Mouse (Mus musculus) heart, embryonic 13.5 days (tissue): ENCODE measurements around the gene Pigu. TPM values are rescaled to one million over a fixed set of nuclear protein-coding genes. Genes with fewer than 3 reads are reported as not detected.

ENCODE experiments used
- ATAC-seq: fragments of 200-750 bp; cut with Nextera tagmentation; 2 replicates; pipeline ENCODE4 v1.8.0; 2017; ENCODE audit warnings: moderate TSS enrichment; ENCODE audit not compliant: insufficient number of reproducible peaks, low FRiP score, low TSS enrichment; ENCODE audit errors: extremely low read depth
- H3K27ac ChIP-seq: fragments of 300-500 bp; sonication (generic); replicated peaks from 2 replicates; pipeline ENCODE4 v1.5.1; 2015; ENCODE audit warnings: moderate library complexity, mild to moderate bottlenecking, inconsistent platforms
- H3K27me3 ChIP-seq: fragments of 300-500 bp; sonication (generic); replicated peaks from 2 replicates; pipeline ENCODE4 v1.6.1; 2015; ENCODE audit warnings: mild to moderate bottlenecking, inconsistent platforms
- H3K36me3 ChIP-seq: fragments of 300-500 bp; sonication (generic); 2 replicates; pipeline ENCODE4 v1.6.1; 2015; ENCODE audit warnings: mild to moderate bottlenecking, inconsistent platforms
- H3K4me1 ChIP-seq: fragments of 300-500 bp; sonication (generic); 2 replicates; pipeline ENCODE4 v1.6.1; 2015; ENCODE audit warnings: inconsistent platforms
- H3K4me2 ChIP-seq: fragments of 300-500 bp; sonication (generic); 2 replicates; pipeline ENCODE4 v1.6.1; 2015; ENCODE audit warnings: inconsistent platforms, mild to moderate bottlenecking, moderate library complexity
- H3K4me3 ChIP-seq: fragments of 300-500 bp; sonication (generic); 2 replicates; pipeline ENCODE4 v1.5.1; 2015; ENCODE audit warnings: moderate library complexity, mild to moderate bottlenecking, inconsistent platforms
- H3K9ac ChIP-seq: fragments of 300-500 bp; sonication (generic); 2 replicates; pipeline ENCODE4 v1.6.1; 2015; ENCODE audit warnings: inconsistent platforms, mild to moderate bottlenecking, moderate library complexity
- H3K9me3 ChIP-seq: fragments of 300-500 bp; sonication (generic); 2 replicates; pipeline ENCODE4 v1.6.1; 2016; ENCODE audit warnings: inconsistent platforms
- WGBS: fragments of 180-500 bp; shearing (Covaris S2); methylation state at CpG from one replicate; pipeline ENCODE4 v1.1.7; 2015; ENCODE audit warnings: mixed read lengths; 5-methylcytosine and 5-hydroxymethylcytosine counted together
- polyA plus RNA-seq: library from polyadenylated mRNA; unstranded; fragments of >200 nt; fragmentation: Nextera tagmentation; extraction: Ambion mirVana; gene quantifications from 2 replicates; pipeline ENCODE4 v1.2.1, GENCODE M21; 2015

Pigu gene
- polyA plus RNA-seq, 1 experiment from 2014 or later, result 53.2 TPM

DNA sequence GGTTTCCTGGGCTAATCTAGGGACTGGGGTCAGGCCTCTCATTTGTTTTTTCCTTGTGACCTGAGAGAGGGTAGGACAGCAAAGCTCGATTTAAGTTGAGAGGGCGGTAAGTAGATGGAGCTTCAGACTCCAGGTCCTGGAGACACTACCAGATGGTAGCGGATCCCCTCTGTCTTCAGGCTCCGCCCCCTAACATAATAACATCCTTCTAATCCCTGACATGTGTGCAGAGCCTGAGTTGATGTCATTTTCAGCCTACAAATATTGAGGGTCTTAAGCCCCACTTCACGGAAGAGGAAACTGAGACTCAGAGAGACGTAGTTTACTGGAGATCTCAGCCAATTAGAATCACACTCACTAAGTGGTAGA lies 25.1 kb upstream of the Pigu start:
- Histone ChIP-seq H3K36me3 (peaks cover 26% of the 10 kb centered on the region), H3K9ac (peak overlapping the region; percentile 97), H3K27ac (peak overlapping the region; percentile 100), H3K4me2 (peak overlapping the region; percentile 91), H3K4me1 (peaks cover 49% of the 10 kb centered on the region), H3K4me3 (peak overlapping the region; percentile 87), H3K9me3 (no peaks in the 10 kb centered on the region), H3K27me3 (peaks cover 19% of the 10 kb centered on the region)
- 18% methylated on average over 6 of the region's 6 CpGs for WGBS
- no peak for ATAC-seq

DNA sequence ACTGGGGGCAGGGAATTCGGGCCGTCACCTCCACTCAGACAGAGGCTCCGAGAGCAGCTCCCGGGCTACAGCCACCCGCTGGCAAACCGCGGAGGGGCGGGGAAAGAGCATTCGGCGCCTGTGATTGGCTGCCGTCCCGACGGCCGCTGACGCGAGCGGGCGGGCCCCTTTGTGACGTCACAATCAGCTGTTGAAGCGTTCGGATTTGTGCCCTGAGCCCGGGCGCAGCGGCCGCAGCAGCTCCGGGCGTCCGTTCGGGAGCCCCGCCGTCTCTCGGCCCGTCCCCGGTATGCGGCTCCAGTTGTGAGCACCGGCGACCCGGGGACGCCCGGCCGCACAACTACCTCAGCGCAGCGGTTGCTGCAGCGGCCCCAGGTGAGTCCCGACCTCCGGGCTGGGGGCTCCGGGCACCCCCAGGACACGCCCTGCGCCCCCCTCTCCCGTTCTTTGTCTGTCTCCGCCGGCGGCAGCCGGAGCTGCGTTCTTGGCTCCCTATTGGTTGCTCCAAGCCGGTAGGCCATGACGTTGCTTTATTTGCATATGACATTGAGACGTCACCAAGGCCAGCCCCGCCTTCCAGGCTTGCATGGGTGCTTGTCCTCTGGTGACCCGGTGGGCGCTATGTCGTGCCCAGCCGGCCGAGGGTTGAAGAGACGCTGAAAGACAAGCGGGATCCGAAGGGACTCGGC lies 24.6 kb upstream of the Pigu start:
- under 1% methylated on average over 68 of the region's 68 CpGs for WGBS
- peak overlapping the region; percentile 91 for H3K4me2 ChIP-seq

DNA sequence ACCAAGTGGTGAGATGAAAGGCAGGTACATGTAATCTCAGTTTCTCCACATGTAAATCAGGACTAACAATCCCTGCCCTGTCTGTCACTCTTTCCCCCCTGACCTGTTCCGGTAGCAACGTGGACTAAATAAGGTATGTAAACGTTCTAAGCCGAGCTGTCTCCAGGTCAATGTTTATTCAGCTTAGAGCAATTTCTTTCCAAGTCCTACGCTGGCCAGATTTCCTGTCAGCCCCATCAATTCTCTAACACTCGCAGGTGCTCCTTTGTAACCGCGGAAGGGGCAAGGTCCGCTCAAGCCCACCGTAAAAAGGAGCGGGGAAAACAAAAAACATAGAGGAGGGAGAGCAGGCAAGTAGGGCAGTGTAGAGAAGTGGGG lies 23.8 kb upstream of the Pigu start:
- Histone ChIP-seq H3K9ac (peak overlapping the region; percentile 97), H3K4me1 (peaks cover 38% of the 10 kb centered on the region), H3K27ac (peak overlapping the region; percentile 100), H3K4me3 (peak overlapping the region; percentile 87), H3K36me3 (peaks cover 13% of the 10 kb centered on the region), H3K27me3 (peaks cover 19% of the 10 kb centered on the region), H3K9me3 (no peaks in the 10 kb centered on the region), H3K4me2 (peak overlapping the region; percentile 91)
- 4% methylated on average over 11 of the region's 11 CpGs for WGBS
- no peak for ATAC-seq

More for the DNA sequence above, 24.6 kb upstream of the Pigu start:
- H3K4me3 ChIP-seq, result peak overlapping the region; percentile 87
- H3K4me1 ChIP-seq, result peaks cover 45% of the 10 kb centered on the region
- H3K9me3 ChIP-seq, result no peaks in the 10 kb centered on the region
- peak overlapping the region; percentile 97 for H3K9ac ChIP-seq
- ATAC-seq, result peak; percentile 92
- H3K27ac ChIP-seq, result peak overlapping the region; percentile 100
- peaks cover 20% of the 10 kb centered on the region for H3K36me3 ChIP-seq
- H3K27me3 ChIP-seq, result peaks cover 19% of the 10 kb centered on the region

DNA sequence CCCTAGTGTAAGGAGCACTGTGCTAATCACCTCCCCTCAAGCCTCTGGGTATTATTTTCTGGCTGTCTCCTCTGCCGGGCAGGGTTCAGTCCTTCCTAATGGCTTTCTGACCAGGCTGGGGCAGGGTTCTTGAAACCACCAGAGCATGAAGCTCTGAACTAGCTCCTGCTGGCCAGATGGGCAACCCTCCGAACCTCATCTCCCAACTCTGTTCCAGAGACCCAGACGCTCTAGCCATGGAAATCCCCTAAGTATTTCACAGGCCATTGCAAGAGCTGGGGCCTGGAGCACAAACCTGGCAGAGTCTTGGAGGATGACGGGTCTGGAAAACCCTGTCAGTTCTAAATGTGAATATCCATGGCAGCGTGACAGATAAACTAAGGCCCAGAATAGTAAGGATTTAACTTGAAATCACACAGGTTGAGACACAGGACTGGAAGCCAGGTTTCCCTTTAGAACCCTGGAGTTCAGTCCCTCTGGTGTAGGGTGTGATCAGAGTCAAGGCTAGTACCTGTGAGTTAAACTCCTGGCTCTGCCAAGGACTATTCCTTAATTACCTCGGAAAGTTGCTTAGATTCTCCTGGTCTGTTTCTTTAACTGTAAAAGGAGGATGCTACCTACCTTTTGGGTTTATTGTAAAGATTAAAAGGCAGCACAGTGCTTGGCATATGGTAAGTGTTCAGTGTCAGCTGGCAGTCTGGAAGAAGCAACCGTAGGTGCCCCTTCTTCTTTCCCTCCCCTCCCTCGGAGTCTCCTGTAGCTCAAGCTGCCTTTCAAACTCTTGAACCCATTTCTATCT lies 23.2 kb upstream of the Pigu start, which contains the start of gene Trp53inp2:
Gene Trp53inp2 (plus strand): TSS at position 799 of the 799 bp plus-strand sequence.
- 59% methylated on average over 8 of the region's 8 CpGs for WGBS
- H3K4me2 ChIP-seq, result peak within 1 kb of the TSS; percentile 91
- peak within 1 kb of the TSS; percentile 97 for H3K9ac ChIP-seq
- peak within 1 kb of the TSS; percentile 87 for H3K4me3 ChIP-seq
- peaks cover 19% of the 10 kb centered on the region for H3K27me3 ChIP-seq
- ATAC-seq, result no peak
- peaks cover 35% of the 10 kb centered on the region for H3K4me1 ChIP-seq
- peaks cover 7% of the 10 kb centered on the region for H3K36me3 ChIP-seq
- H3K27ac ChIP-seq, result peak within 1 kb of the TSS; percentile 100
- H3K9me3 ChIP-seq, result no peaks in the 10 kb centered on the region

DNA sequence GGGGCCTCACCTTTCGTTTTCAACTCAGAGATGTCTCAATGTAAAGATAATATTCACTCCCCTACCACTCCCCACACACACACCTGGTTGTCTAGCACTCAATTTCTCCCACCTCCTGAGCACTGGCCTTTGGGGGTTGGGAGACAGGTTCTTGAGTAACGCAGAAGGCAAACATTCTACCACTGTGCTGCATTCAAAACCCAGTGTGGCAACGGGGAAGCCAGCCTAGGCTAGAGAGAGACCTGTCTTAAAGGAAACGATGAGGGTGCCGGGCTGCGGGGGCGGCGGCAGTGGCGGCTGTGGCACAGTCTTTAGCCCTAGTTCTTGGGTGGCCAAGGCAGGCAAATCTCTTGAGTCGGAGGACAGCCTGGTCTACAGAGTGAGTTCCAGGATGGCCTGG lies 19.0 kb upstream of the Pigu start:
- Histone ChIP-seq H3K9me3 (no peaks in the 10 kb centered on the region), H3K27me3 (peaks cover 19% of the 10 kb centered on the region), H3K4me1 (peaks cover 17% of the 10 kb centered on the region), H3K36me3 (no peaks in the 10 kb centered on the region), H3K4me2 (no peak overlapping the region), H3K9ac (no peak overlapping the region), H3K27ac (no peak overlapping the region), H3K4me3 (no peak overlapping the region)
- no peak for ATAC-seq
- whole genome bisulfite sequencing, result 72% methylated on average over 10 of the region's 10 CpGs

DNA sequence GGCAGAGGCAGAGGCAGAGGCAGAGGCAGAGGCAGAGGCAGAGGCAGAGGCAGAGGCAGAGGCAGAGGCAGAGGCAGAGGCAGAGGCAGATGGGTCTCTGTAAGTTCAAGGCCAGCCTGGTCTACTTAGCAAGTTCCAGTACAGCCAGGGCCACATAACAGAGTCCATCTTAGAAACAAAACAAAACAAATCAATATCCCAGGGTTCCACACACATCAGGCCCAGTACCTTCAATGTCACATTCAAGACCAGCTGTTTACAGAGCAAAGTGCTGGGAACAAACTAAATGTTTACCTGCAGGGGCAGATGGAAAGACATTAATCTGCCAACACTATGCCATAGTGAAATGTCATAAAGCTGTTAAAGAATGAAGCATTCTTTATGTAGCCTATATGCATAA lies 17.3 kb upstream of the Pigu start:
- H3K9me3 ChIP-seq, result no peaks in the 10 kb centered on the region
- no peak overlapping the region for H3K4me2 ChIP-seq
- H3K27me3 ChIP-seq, result peaks cover 5% of the 10 kb centered on the region; the same call in 1 of the 2 replicates
- H3K36me3 ChIP-seq, result no peaks in the 10 kb centered on the region
- H3K27ac ChIP-seq, result no peak overlapping the region
- no peak overlapping the region for H3K4me3 ChIP-seq
- H3K9ac ChIP-seq, result no peak overlapping the region
- H3K4me1 ChIP-seq, result peaks cover 21% of the 10 kb centered on the region
- ATAC-seq, result no peak

DNA sequence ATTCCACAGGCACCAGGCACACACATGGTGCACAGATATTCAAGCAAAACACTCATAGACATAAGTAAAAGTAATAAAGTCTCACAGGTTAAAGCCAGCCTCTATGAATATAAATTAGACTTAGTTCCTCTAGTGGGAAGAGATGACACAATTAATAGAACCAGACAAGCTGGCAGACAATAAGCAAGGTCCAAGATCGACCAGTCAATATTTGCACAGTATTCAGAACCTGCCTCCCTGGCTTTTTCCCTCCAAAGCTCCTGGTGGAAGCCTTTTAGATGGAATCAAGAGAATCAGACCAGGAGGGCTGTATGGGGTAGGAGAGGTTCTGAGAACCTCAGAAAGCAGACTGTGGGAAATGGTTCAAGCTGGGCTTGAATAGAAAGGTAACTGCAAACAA lies 16.7 kb upstream of the Pigu start:
- no peaks in the 10 kb centered on the region for H3K9me3 ChIP-seq
- H3K27me3 ChIP-seq, result no peaks in the 10 kb centered on the region; the same call in 1 of the 2 replicates
- WGBS, result 74% methylated on average over 1 of the region's 1 CpGs
- H3K4me3 ChIP-seq, result no peak overlapping the region
- H3K4me1 ChIP-seq, result peaks cover 28% of the 10 kb centered on the region
- H3K36me3 ChIP-seq, result no peaks in the 10 kb centered on the region
- H3K27ac ChIP-seq, result no peak overlapping the region
- H3K9ac ChIP-seq, result no peak overlapping the region
- H3K4me2 ChIP-seq, result no peak overlapping the region
- ATAC-seq, result no peak

DNA sequence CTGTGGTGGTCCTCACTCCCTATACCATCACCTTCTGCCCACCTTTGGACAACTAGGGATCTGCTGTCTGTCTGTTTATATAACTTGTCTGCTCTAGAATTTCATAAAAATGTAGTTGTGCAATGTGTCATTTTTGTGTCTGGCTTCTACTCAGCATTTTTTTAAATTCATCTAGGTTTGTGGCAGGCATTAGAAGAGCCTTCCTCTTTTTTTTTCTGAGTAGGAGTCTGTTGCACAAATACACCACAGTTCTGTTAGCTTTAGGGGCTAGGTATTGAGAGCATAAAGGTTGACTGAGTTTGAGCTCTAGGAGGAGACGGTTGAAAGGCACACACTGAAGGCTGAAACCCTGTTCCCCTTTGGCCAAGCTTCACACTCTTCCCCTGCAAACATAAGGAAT lies 16.1 kb upstream of the Pigu start:
- H3K27ac ChIP-seq, result no peak overlapping the region
- no peak overlapping the region for H3K4me3 ChIP-seq
- H3K9me3 ChIP-seq, result no peaks in the 10 kb centered on the region
- H3K4me2 ChIP-seq, result no peak overlapping the region
- 68% methylated on average over 1 of the region's 1 CpGs for WGBS
- no peaks in the 10 kb centered on the region for H3K36me3 ChIP-seq
- no peaks in the 10 kb centered on the region; the same call in 1 of the 2 replicates for H3K27me3 ChIP-seq
- ATAC-seq, result no peak
- no peak overlapping the region for H3K9ac ChIP-seq
- H3K4me1 ChIP-seq, result peaks cover 30% of the 10 kb centered on the region

DNA sequence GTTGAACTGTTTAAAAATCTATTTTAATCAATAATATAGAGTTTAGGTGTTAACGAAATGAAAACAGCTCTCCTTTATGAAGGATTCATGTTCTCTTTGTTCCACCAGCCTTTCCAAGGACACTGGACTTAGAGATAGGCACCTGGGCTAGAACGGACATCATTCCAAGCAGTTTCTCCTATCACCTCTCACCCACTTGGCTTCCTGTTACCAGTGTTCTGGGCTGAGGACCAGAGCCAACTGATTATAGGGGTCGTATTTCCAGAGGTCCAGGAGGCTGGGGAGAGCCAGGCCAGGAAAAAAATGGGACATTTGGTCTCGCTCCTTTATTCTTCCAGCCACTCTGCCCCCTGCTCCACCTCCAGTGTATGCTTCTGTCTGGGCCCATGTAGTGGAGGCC lies 15.2 kb upstream of the Pigu start:
- Histone ChIP-seq H3K36me3 (no peaks in the 10 kb centered on the region), H3K4me2 (no peak overlapping the region), H3K9me3 (no peaks in the 10 kb centered on the region), H3K27ac (peak overlapping the region; percentile 76), H3K9ac (no peak overlapping the region; the same call in 1 of the 2 replicates), H3K27me3 (no peaks in the 10 kb centered on the region; the same call in 1 of the 2 replicates), H3K4me3 (no peak overlapping the region), H3K4me1 (peaks cover 30% of the 10 kb centered on the region)
- ATAC-seq, result no peak
- WGBS, result 28% methylated on average over 4 of the region's 4 CpGs

DNA sequence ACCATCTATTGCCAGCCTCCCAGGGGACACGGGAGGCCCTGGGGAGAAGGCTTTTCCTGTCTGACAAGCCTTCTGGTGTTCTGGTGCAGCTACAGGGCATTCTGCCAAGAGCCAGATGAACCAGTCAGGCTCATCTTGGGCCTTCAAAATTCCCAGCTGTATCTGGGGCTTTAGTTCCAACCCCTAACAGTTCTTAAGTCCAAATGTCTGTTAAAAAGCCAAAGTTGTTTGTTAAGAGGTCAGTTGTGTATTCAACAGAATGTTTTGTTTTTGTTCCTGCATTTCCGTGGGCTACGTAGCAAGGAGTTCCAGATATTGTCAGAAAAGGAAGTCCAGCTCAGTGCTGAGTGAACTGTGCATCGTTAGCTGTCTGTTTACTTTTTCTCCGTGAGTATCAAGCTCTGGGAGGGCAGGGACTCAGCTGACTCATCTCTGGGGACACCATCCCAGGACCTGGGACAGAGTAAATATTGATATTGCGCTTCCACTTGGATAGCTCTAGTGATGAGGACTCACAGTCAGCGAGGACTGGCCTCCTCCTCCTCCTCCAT lies 12.2 kb upstream of the Pigu start:
- WGBS, result 38% methylated on average over 7 of the region's 7 CpGs
- H3K27ac ChIP-seq, result peak overlapping the region; percentile 88
- no peaks in the 10 kb centered on the region for H3K9me3 ChIP-seq
- peaks cover 30% of the 10 kb centered on the region for H3K4me1 ChIP-seq
- H3K4me2 ChIP-seq, result no peak overlapping the region
- H3K36me3 ChIP-seq, result no peaks in the 10 kb centered on the region
- no peak overlapping the region for H3K4me3 ChIP-seq
- ATAC-seq, result no peak
- no peak overlapping the region for H3K9ac ChIP-seq
- no peaks in the 10 kb centered on the region for H3K27me3 ChIP-seq

DNA sequence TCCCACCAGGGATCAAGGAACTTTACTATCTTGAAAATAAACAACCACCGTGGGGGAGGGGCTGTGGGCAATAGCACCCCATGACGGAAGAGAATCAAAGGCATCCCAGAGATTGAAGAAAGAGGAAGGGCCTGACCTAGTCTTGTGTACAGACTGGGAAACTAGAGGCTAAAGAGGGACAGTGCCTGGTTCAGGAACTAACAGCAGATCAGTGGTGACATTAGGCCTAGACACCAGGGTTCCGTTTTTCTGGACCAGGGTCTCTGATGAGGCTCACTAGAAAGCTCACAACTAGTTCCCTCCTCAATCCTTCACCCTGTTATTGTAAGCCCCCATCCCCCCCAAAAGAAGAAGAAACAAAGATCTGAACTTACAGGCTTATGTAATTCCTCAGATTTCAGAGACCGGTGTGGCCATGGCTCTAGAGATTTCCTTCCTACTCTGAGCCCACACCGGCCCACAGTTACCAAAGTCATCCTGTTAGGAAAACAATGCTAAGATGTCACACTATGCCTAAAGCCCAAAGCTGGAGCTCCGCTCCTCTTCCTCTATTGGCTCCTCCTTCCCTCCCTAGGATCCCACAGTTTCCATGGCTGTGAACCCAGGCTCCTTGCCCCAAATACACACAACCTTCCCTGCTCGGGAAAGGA lies 10.5 kb upstream of the Pigu start:
- no peak for ATAC-seq
- no peak overlapping the region for H3K4me2 ChIP-seq
- WGBS, result 68% methylated on average over 7 of the region's 7 CpGs
- H3K27me3 ChIP-seq, result no peaks in the 10 kb centered on the region
- no peaks in the 10 kb centered on the region for H3K36me3 ChIP-seq
- H3K4me3 ChIP-seq, result no peak overlapping the region
- H3K27ac ChIP-seq, result no peak overlapping the region
- H3K4me1 ChIP-seq, result peaks cover 25% of the 10 kb centered on the region
- no peaks in the 10 kb centered on the region for H3K9me3 ChIP-seq
- H3K9ac ChIP-seq, result no peak overlapping the region
